Mouse (Mus musculus): Measurements from ENCODE around the gene A030005K14Rik.

The A030005K14Rik gene

GRCm38 (mm10) chr1:83036892-83037667 is 22.1 kb downstream of the A030005K14Rik start:
- DNase-seq (ENCODE audit: low spot score in 2 of 2) = no peak

- DNase-seq (ENCODE audit: low spot score in 2 of 2) = no peak
Measured at GRCm38 (mm10) chr1:83034509-83034908, 24.7 kb downstream of the A030005K14Rik start.

GRCm38 (mm10) chr1:83032508-83032907 is 26.7 kb downstream of the A030005K14Rik start:
- DNase-seq (ENCODE audit: low spot score in 2 of 2) = no peak

GRCm38 (mm10) chr1:83031950-83032349 is 27.2 kb downstream of the A030005K14Rik start:
- DNase-seq (ENCODE audit: low spot score in 2 of 2) = no peak

DNA sequence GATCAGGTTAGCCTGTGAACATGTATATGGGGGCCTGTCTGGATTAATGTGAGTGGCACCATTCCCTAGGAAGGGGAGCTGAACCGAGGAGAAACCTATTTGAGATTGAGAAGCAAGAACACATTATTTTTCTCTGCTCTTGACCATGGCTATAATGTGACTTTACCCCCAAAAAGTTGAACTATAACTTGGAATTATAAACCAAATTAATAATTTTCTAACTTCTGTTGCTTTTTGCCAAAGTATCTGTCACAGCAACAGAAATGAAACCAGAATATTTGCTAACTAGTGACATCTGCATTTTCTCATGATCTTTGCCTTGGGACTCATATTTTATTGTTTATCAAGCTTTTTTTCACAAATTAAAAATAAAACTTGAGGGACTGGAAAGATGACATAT is 42.6 kb downstream of the A030005K14Rik start:
- DNase-seq (ENCODE audit: low spot score in 2 of 2) = no peak

- no peak for DNase-seq (ENCODE audit: low spot score in 2 of 2)
Measured at GRCm38 (mm10) chr1:83015329-83015879, 43.8 kb downstream of the A030005K14Rik start.

DNA sequence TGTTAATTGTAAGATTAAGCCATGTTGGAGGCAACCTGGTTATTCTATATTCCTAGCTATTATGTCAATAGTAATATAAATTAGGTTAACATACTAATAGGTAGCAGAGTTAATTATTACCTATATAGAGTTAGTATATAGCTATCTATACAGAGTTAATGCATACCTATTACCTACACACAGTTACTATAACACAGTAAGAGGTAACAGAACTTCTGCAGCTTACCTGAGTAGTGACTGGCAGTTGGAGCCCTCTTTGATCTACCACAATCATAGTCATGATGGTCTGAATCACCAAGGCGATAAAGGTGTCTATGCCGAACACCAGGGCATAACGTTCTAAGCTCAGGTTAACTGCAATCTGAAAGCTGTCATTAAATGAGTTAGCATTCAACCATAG is 44.7 kb downstream of the A030005K14Rik start:
- no peak for DNase-seq (ENCODE audit: low spot score in 2 of 2)
